Mouse (Mus musculus) thymus, postnatal 25 days (tissue): ENCODE results near the gene Bcl9.

Experiments used
- DNase-seq: peaks from one replicate; pipeline ENCODE4 v3.0.0; 2022

Bcl9 gene

DNA sequence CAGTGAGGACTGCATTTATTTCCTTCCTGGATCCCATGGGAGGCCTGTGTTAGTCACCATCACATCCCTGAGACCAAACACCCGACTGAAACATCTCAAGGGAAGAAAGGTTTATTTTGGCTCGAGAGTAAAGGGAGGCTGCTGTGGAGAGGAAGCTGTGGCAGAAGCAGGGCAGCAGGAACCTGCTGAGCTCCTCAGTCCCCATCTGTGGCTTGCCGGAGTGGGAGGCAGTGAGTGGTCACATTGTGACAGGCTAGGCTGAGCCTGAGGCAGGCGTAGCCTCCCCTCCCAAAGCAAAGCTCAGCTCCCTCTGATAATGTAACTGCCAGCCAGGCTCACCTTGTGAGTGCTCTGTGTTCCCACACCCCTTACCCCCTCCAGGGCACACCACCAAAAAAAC, 130.6 kb downstream of the Bcl9 start:
- DNase-seq, result no peak

DNA sequence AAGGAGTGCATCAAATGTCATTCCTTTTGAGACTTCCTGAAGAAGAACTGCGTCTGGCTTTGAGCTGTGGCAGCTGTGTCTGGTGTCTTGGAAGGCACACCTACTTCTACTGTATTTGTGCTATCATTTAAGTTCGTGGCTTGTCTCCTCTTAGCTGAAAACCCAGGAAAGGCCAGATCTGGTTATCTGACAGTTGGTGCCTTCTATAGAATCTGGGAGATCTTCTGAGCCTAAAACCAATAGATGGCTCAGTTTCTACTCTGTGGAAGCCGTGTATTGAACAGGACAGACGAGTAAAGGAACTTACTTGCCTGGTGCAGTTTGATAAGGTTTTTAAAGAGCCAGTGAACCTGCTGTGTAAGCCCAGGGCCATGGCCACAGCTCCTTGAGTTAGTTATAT, 133.2 kb downstream of the Bcl9 start:
- no peak for DNase-seq

DNA sequence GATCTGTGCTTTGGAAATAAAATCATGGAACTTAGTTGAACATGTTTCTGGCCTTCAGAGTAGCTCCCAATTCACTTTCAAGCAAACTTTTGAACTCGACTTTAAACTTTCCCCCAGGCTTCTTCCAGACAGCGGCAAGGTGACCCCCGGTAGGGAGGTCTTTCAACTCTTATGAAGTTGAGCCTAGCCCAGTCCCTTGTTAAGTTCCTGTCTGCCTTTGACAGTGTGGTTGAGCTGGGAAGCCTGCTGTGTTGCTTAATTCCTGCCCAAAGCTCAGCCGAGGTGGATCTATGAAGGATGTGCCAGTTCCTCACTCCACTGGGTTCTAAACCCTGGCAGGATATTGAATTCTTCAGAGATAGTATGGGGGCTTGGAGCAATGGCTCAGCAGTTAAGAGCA, 135.9 kb downstream of the Bcl9 start:
- no peak for DNase-seq

DNA sequence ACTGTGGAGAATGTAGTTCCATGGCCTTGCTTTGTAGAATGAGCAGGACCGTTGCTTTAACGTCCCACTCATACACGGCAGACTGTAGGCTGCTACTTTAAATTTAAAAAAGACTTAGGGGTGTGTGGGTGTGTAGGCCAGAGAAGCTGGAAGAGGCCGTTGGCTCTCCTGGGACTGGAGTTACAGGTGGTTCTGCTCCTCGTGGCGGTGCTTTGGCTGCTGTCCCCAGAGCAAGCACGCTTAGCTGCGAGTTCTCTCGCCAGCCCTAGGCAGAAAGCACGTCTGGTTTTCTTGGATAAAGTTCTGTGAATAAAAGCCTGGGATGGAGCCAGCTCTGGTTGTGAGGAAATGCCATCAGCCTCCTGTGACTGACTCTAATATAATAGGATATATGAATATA, 136.8 kb downstream of the Bcl9 start:
- no peak for DNase-seq

DNA sequence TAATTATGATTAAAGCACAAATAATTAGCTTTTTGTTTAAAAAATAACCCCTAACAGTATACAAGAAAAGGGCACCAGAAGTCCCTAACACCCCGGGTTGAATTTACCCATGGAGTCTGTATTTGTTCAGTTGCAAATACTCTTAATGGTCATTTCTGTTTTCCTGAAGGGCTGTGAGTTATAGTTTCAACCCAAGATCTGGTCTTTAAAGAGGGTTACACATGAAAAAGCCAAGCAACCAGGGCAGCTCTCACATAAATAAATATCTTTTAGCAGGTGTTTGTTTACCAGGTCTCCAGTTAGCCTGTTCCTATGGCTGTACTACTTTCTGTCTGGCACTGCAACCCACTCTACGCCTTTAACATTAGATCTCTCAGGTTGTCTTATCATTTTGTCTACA, 137.7 kb downstream of the Bcl9 start:
- DNase-seq, result no peak

DNA sequence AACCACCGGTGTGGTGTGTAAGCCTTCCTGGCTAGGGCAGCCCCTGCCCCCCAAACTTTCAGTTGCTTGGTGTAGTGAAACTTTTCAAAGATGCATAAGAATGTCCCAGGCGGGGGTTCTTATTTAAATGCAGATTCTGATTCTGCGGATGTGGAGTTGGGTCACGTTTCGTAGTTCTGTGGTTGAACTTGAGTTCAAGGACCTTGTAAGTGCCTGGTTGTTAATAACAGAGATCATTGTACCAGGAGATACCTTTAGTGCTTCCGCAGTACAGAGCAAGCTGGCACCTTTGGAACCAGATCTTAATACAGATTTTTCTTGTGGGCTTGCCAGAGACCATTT, 138.2 kb downstream of the Bcl9 start:
- DNase-seq, result no peak

DNA sequence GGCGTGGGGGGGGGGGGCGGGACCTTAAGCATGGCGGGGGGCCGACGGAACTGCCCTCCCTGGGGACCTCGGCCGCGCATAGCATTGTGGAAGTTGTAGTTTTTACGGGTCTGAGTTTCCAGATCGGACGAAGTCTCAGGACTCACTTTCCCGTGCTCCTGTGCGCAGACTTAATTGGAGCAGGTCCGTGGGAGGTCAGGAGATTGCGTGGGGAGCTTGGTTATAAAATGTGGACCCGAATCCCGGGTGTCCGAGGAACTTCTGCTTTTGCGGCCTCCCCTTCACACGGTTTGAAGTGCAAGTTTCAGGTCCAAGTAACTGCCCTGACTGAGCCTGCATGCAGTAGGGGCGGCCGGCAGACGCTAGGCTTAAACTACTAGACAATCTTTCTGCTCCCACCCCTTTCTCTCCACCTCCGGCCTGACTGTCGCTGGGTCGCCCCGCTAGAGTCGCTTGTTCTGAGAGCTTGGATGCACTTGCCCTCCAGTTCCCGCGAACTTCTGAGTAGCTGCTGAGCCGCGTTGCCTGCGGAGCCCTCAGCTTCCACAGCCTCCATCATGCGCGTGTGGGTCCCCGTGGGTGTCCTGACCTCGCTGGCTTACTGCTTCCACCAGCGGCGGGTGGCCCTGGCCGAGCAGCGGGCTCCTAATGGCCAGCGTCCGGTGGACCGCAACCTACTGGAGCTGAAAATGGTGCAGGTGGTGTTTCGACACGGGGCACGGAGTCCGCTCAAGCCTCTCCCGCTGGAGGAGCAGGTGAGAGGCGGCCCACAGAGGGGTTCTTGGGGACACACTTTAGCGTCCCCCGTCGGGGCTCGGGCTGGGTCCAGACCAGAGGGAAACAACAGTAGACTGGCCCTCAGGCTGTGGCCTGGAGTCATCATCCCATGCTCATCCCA, 138.9 kb downstream of the Bcl9 start, which contains the start of gene Acp6:
Gene Acp6, plus strand, starts transcription at position 167 of the 898 bp plus-strand sequence.
- DNase-seq, result peak; percentile 90

DNA sequence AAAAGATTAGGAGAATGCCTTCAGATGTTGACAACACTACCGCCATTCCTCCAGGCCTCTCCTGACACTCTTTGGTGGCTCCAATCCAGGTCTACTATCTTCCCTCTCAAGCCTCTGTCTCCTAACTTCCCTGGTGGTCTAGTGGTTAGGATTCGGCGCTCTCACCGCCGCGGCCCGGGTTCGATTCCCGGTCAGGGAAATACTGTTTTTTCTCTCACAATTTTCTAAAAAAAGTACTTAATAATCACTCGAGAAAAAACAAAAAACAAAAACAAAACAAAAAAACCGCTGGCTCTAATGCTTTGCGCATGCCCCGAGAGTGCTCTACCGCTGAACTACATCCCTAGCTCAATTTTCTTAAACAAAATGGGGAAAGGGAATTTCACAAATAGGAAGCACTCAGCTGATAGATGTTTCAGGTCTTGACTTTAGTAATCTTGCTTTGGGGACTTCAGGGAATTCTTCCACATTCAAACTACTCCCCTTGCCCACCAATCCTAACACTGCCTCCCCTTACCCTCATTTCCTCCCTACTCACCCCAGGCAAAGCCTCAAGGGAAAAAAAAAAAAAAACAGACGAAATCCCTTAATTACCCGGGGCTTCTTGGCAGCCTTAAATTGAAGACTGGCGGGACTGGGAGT, 139.6 kb downstream of the Bcl9 start:
- DNase-seq, result peak; percentile 74

DNA sequence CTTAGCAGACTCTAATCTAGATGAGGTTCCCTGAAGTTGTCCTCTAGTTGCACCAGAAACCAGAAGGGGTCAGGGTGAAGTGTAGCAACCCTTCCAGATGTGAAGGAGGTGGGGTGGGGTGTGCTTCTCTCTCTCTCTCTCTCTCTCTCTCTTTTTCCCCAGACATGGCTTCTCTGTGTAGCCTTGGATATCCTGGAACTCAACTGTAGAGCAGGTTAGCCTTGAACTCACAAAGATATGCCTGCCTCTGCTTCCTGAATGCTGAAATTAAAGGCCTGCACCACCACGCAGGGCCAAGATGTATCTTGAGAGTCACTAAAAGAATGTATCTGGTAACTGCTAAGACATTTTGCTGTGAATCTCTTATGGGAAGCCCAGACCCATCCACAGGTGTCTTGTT, 140.4 kb downstream of the Bcl9 start:
- DNase-seq, result no peak

DNA sequence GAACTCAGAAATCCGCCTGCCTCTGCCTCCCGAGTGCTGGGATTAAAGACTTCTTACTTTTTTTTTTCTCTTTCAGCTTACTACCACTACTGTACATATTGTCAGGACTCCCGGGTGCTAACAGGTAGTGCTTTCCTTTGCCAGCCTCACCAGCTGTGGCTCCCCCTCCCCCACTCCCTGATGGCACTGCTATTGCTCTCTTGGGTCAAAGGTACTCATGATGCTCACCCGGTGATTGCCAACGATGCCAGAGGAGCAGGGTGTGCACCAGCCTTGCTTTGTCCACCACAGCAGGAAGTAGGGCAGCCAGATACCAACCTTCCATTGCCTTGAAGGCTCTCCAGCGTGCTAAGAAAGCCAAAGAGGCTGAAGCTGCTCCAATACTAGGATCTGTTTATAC, 141.3 kb downstream of the Bcl9 start:
- no peak for DNase-seq
